Mouse (Mus musculus): ENCODE measurements around the gene Rps15.

GRCm38 (mm10) chr10:80247849-80248248 is 44.4 kb upstream of the Rps15 start:
- no peak for TF ChIP-seq HCFC1 (IDR thresholded peaks at IDR 0.05; ENCODE audit: borderline replicate concordance, insufficient read depth, low read length)
- no peak for TF ChIP-seq MAFK (IDR thresholded peaks at IDR 0.05; ENCODE audit: insufficient read depth, low read depth, low read length)
- TF ChIP-seq ZC3H11A (IDR thresholded peaks at IDR 0.05; ENCODE audit: borderline replicate concordance, low read depth, low read length): no peak
